Mouse (Mus musculus) forebrain, embryonic 12.5 days (tissue): Measurements from ENCODE around the gene Scrg1. TPM values are rescaled to one million over a fixed set of nuclear protein-coding genes. Genes with fewer than 3 reads are reported as not detected.
A peak's percentile ranks its signal among the peaks of the same experiment; 100 is the strongest.
"Not testable (repeated sequence)": the region's sequence is repeated elsewhere in the genome, so short reads cannot be mapped to it uniquely, and the experiment has no call there.

Source experiments
- ATAC-seq: fragments of 200-750 bp; cut with Nextera tagmentation; 2 replicates; pipeline ENCODE4 v1.8.0; 2017; ENCODE audit warnings: moderate TSS enrichment; ENCODE audit not compliant: low FRiP score
- H3K27ac ChIP-seq: fragments of 300-500 bp; sonication (generic); 2 replicates; pipeline ENCODE4 v1.5.1; 2016; ENCODE audit warnings: mild to moderate bottlenecking
- H3K27me3 ChIP-seq: fragments of 300-500 bp; sonication (generic); 2 replicates; pipeline ENCODE4 v1.6.1; 2016; ENCODE audit warnings: mild to moderate bottlenecking
- H3K36me3 ChIP-seq: fragments of 300-500 bp; sonication (generic); replicated peaks from 2 replicates; pipeline ENCODE4 v1.6.1; 2016; ENCODE audit warnings: mild to moderate bottlenecking
- H3K4me1 ChIP-seq: fragments of 300-500 bp; sonication (generic); 2 replicates; pipeline ENCODE4 v1.6.1; 2016
- H3K4me2 ChIP-seq: fragments of 300-500 bp; sonication (generic); 2 replicates; pipeline ENCODE4 v1.6.1; 2016; ENCODE audit warnings: mild to moderate bottlenecking, moderate library complexity
- H3K4me3 ChIP-seq: fragments of 300-500 bp; sonication (generic); replicated peaks from 2 replicates; pipeline ENCODE4 v1.5.1; 2016; ENCODE audit warnings: mild to moderate bottlenecking
- H3K9ac ChIP-seq: fragments of 300-500 bp; sonication (generic); 2 replicates; pipeline ENCODE4 v1.6.1; 2016; ENCODE audit warnings: mild to moderate bottlenecking
- H3K9me3 ChIP-seq: fragments of 300-500 bp; sonication (generic); 2 replicates; pipeline ENCODE4 v1.6.1; 2016
- WGBS: fragments of 180-500 bp; shearing (Covaris S2); methylation state at CpG from one replicate; pipeline ENCODE4 v1.1.7; 2016; 5-methylcytosine and 5-hydroxymethylcytosine counted together
- polyA plus RNA-seq: library from polyadenylated mRNA; unstranded; fragments of >200 nt; fragmentation: Nextera tagmentation; extraction: Ambion mirVana; gene quantifications from 2 replicates; pipeline ENCODE4 v1.2.1, GENCODE M21; 2016

The Scrg1 gene
- polyA plus RNA-seq, 1 experiment from 2014 or later, result 1.4 TPM

- H3K27ac ChIP-seq, result no peak overlapping the region
- peaks cover 11% of the 10 kb centered on the region for H3K4me1 ChIP-seq
- H3K36me3 ChIP-seq, result no peaks in the 10 kb centered on the region
- no peaks in the 10 kb centered on the region for H3K9me3 ChIP-seq
- H3K4me2 ChIP-seq, result no peak overlapping the region
- no peak overlapping the region for H3K4me3 ChIP-seq
- ATAC-seq, result no peak
- H3K27me3 ChIP-seq, result no peaks in the 10 kb centered on the region
- no peak overlapping the region for H3K9ac ChIP-seq
These were observed 34.2 kb downstream of the Scrg1 start for GRCm38 (mm10) chr8:57489896-57490295.

- H3K27me3 ChIP-seq, result no peaks in the 10 kb centered on the region
- H3K27ac ChIP-seq, result no peak overlapping the region
- H3K4me1 ChIP-seq, result 0 out of 2 replicates have a peak, but pooled peaks cover 4% of the 10 kb centered on the region
- no peaks in the 10 kb centered on the region for H3K9me3 ChIP-seq
- no peaks in the 10 kb centered on the region for H3K36me3 ChIP-seq
- ATAC-seq, result no peak
- WGBS, result 95% methylated on average over 4 of the region's 4 CpGs
- H3K4me3 ChIP-seq, result no peak overlapping the region
- no peak overlapping the region for H3K9ac ChIP-seq
- no peak overlapping the region for H3K4me2 ChIP-seq
These were observed 36.1 kb downstream of the Scrg1 start for GRCm38 (mm10) chr8:57491873-57492272.

GRCm38 (mm10) chr8:57498494-57498846 lies 42.7 kb downstream of the Scrg1 start:
- H3K4me3 ChIP-seq, result no peak overlapping the region
- H3K27me3 ChIP-seq, result no peaks in the 10 kb centered on the region
- ATAC-seq, result peak; percentile 54; the same call in 1 of the 2 replicates
- H3K4me2 ChIP-seq, result peak overlapping the region; percentile 28
- H3K36me3 ChIP-seq, result no peaks in the 10 kb centered on the region; the same call in 1 of the 2 replicates
- peaks cover 13% of the 10 kb centered on the region; the same call in 1 of the 2 replicates for H3K4me1 ChIP-seq
- no peak overlapping the region for H3K9ac ChIP-seq
- H3K27ac ChIP-seq, result peak overlapping the region; percentile 74
- 46% methylated on average over 8 of the region's 8 CpGs for WGBS
- no peaks in the 10 kb centered on the region for H3K9me3 ChIP-seq

GRCm38 (mm10) chr8:57498847-57499511 lies 43.3 kb downstream of the Scrg1 start:
- peak overlapping the region; percentile 28 for H3K4me2 ChIP-seq

GRCm38 (mm10) chr8:57503641-57504040 lies 47.9 kb downstream of the Scrg1 start:
- WGBS, result 55% methylated on average over 5 of the region's 5 CpGs
- H3K4me2 ChIP-seq, result no peak overlapping the region
- peak; percentile 48; the same call in 1 of the 2 replicates for ATAC-seq
- H3K4me1 ChIP-seq, result peaks cover 9% of the 10 kb centered on the region; the same call in 1 of the 2 replicates
- H3K9ac ChIP-seq, result no peak overlapping the region
- no peaks in the 10 kb centered on the region for H3K9me3 ChIP-seq
- H3K27me3 ChIP-seq, result no peaks in the 10 kb centered on the region
- H3K4me3 ChIP-seq, result no peak overlapping the region
- H3K27ac ChIP-seq, result no peak overlapping the region
- no peaks in the 10 kb centered on the region; the same call in 1 of the 2 replicates for H3K36me3 ChIP-seq

More at GRCm38 (mm10) chr8:57498847-57499511, 43.3 kb downstream of the Scrg1 start:
- peak; percentile 68; the same call in 1 of the 2 replicates for ATAC-seq
- Histone ChIP-seq H3K9ac (no peak overlapping the region), H3K36me3 (no peaks in the 10 kb centered on the region; the same call in 1 of the 2 replicates), H3K27me3 (no peaks in the 10 kb centered on the region), H3K9me3 (no peaks in the 10 kb centered on the region), H3K4me1 (peaks cover 13% of the 10 kb centered on the region; the same call in 1 of the 2 replicates), H3K4me3 (no peak overlapping the region), H3K27ac (peak overlapping the region; percentile 74)
- WGBS, result 41% methylated on average over 17 of the region's 17 CpGs

- not testable (repeated sequence) for H3K4me3 ChIP-seq, ATAC-seq, H3K9me3 ChIP-seq, H3K27ac ChIP-seq, H3K4me2 ChIP-seq, H3K4me1 ChIP-seq, H3K36me3 ChIP-seq, H3K27me3 ChIP-seq, H3K9ac ChIP-seq
- WGBS, result 96% methylated on average over 1 of the region's 1 CpGs
These were observed 49.8 kb downstream of the Scrg1 start for GRCm38 (mm10) chr8:57505500-57505899.

GRCm38 (mm10) chr8:57507556-57508063 lies 51.9 kb downstream of the Scrg1 start:
- Histone ChIP-seq H3K4me2 (no peak overlapping the region), H3K9ac (no peak overlapping the region), H3K27me3 (no peaks in the 10 kb centered on the region), H3K9me3 (no peaks in the 10 kb centered on the region), H3K4me3 (no peak overlapping the region), H3K4me1 (peaks cover 11% of the 10 kb centered on the region), H3K27ac (no peak overlapping the region), H3K36me3 (no peaks in the 10 kb centered on the region; the same call in 1 of the 2 replicates)
- 92% methylated on average over 4 of the region's 4 CpGs for WGBS
- no peak for ATAC-seq

- H3K36me3 ChIP-seq, result peaks cover 4% of the 10 kb centered on the region; the same call in 1 of the 2 replicates
- H3K4me1 ChIP-seq, result peaks cover 13% of the 10 kb centered on the region
- no peak overlapping the region for H3K27ac ChIP-seq
- no peak overlapping the region for H3K4me2 ChIP-seq
- H3K4me3 ChIP-seq, result no peak overlapping the region
- WGBS, result 89% methylated on average over 4 of the region's 4 CpGs
- ATAC-seq, result no peak
- no peaks in the 10 kb centered on the region for H3K9me3 ChIP-seq
- H3K9ac ChIP-seq, result no peak overlapping the region
- no peaks in the 10 kb centered on the region for H3K27me3 ChIP-seq
These were observed 52.9 kb downstream of the Scrg1 start for GRCm38 (mm10) chr8:57508657-57509056.

GRCm38 (mm10) chr8:57510791-57511315 lies 55.1 kb downstream of the Scrg1 start:
- H3K9me3 ChIP-seq, result no peaks in the 10 kb centered on the region
- H3K9ac ChIP-seq, result peak overlapping the region; percentile 91
- 1% methylated on average over 31 of the region's 31 CpGs for WGBS
- peak overlapping the region; percentile 94 for H3K27ac ChIP-seq
- H3K4me2 ChIP-seq, result peak overlapping the region; percentile 93
- no peaks in the 10 kb centered on the region for H3K27me3 ChIP-seq
- peaks cover 14% of the 10 kb centered on the region for H3K36me3 ChIP-seq
- ATAC-seq, result no peak
- peaks cover 13% of the 10 kb centered on the region for H3K4me1 ChIP-seq
- H3K4me3 ChIP-seq, result peak overlapping the region; percentile 89

- Histone ChIP-seq H3K4me3 (peak within 1 kb of the TSS; percentile 89), H3K9ac (peak within 1 kb of the TSS; percentile 99), H3K36me3 (peaks cover 20% of the 10 kb centered on the region), H3K4me1 (peaks cover 13% of the 10 kb centered on the region), H3K27ac (peak within 1 kb of the TSS; percentile 100), H3K27me3 (no peaks in the 10 kb centered on the region), H3K4me2 (peak within 1 kb of the TSS; percentile 93), H3K9me3 (no peaks in the 10 kb centered on the region)
- WGBS, result under 1% methylated on average over 63 of the region's 63 CpGs
- ATAC-seq, result peak; percentile 100
These were observed 55.8 kb downstream of the Scrg1 start, which contains the start of gene Hmgb2 for GRCm38 (mm10) chr8:57511316-57512118. Gene Hmgb2, plus strand, starts transcription at chr8:57511907.

GRCm38 (mm10) chr8:57512141-57513056 lies 56.7 kb downstream of the Scrg1 start:
- Histone ChIP-seq H3K27me3 (no peaks in the 10 kb centered on the region), H3K9ac (peak overlapping the region; percentile 99), H3K9me3 (no peaks in the 10 kb centered on the region), H3K4me3 (peak overlapping the region; percentile 89), H3K4me2 (peak overlapping the region; percentile 93), H3K27ac (peak overlapping the region; percentile 100), H3K4me1 (peaks cover 13% of the 10 kb centered on the region), H3K36me3 (peaks cover 24% of the 10 kb centered on the region)
- WGBS, result 0% methylated on average over 68 of the region's 96 CpGs
- ATAC-seq, result peak; percentile 60
